Mouse (Mus musculus): ENCODE data around the gene Ptrh2.

GRCm38 (mm10) chr11:86725607-86726006 is 41.8 kb downstream of the Ptrh2 start:
- TF ChIP-seq CTCF (IDR thresholded peaks at IDR 0.05; ENCODE audit: insufficient read depth, low read length) (no peak), POLR2A (IDR thresholded peaks at IDR 0.05; ENCODE audit: borderline replicate concordance, extremely low read depth, low read depth, low read length) (no peak)
